Mouse (Mus musculus) ES-Bruce4 (cell line): ENCODE measurements at regions not wholly inside any gene's neighbourhood (a gene's known extent, or its start where the extent isn't known, plus 50 kb on each side); places are given as distances from the start of the nearest gene placed in this dataset.

Experiments
- CTCF ChIP-seq: IDR thresholded peaks from one replicate; pipeline ENCODE4 v1.8.1; 2011; ENCODE audit warnings: low read depth, low read length
- EP300 ChIP-seq: IDR thresholded peaks from 2 replicates; pipeline ENCODE4 v1.6.1; 2011; ENCODE audit warnings: low read depth, low read length; ENCODE audit not compliant: insufficient read depth
- POLR2A ChIP-seq: IDR thresholded peaks from one replicate; pipeline ENCODE4 v1.8.1; 2011; ENCODE audit warnings: low read length; ENCODE audit not compliant: insufficient read depth

DNA sequence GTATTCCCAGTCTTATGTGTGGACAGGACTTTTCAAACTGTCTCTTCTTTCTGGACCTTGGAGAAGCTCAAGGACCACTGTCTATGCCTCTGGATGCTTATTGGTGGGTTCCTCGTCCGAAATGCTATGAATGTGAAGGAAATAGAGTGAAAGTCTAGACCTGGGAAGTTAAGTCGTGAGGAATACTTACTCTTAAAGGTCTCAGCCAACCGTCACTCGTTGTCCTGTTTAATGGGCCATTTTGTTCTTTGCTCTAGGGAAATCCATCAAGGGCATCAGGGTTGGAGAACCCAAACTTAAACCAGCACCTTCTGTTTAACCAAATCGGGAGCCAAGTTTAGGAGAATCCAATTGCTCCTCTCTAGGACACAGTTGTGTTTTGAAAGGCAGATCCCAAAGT lies 247.3 kb upstream of the Nfe2l3 start:
- TF ChIP-seq EP300: no peak
- TF ChIP-seq CTCF: no peak
- no peak for TF ChIP-seq POLR2A
